Mouse (Mus musculus) G1E-ER4 (cell line): Measurements from ENCODE around the gene Thtpa. TPM values are rescaled to one million over a fixed set of nuclear protein-coding genes. Genes with fewer than 3 reads are reported as not detected.

Experiments used
- GATA1 ChIP-seq: IDR thresholded peaks from one replicate; pipeline ENCODE4 v1.8.0; 2012; ENCODE audit warnings: low read length, inconsistent platforms
- polyA plus RNA-seq: library from polyadenylated mRNA; stranded (reverse); fragments of >175 nt; gene quantifications from 2 replicates; pipeline ENCODE4 v1.2.3, GENCODE M21; 2012

The Thtpa gene
- polyA plus RNA-seq, 1 experiment, result 4.0 TPM

GRCm38 (mm10) chr14:55146829-55147401 is 52.3 kb downstream of the Thtpa start:
- no peak for TF ChIP-seq GATA1

- no peak for TF ChIP-seq GATA1
Measured at GRCm38 (mm10) chr14:55148363-55148915, 53.9 kb downstream of the Thtpa start.

Other genes with a start within 250 kb of the Thtpa start
- 1.5 and 1.6 TPM in 2 replicates for gene Homez, start 223.8 kb upstream of the Thtpa start, polyA plus RNA-seq
- 1.3 and 2.3 TPM in 2 replicates for gene Ppp1r3e, start 217.2 kb upstream of the Thtpa start, polyA plus RNA-seq
- gene Bcl2l2, start 211.4 kb upstream of the Thtpa start, polyA plus RNA-seq, result 41.2 and 42.5 TPM in 2 replicates
- gene Gm20521, start 211.3 kb upstream of the Thtpa start, polyA plus RNA-seq, result 5.5 and 10.3 TPM in 2 replicates
- gene Pabpn1, start 202.3 kb upstream of the Thtpa start, polyA plus RNA-seq, result 412 and 528 TPM in 2 replicates
- not detected in 2 replicates for gene Slc22a17, start 181.7 kb upstream of the Thtpa start, polyA plus RNA-seq
- 0.04 TPM in 1 of 2 replicates, not detected in the other for gene Efs, start 168.7 kb upstream of the Thtpa start, polyA plus RNA-seq
- gene Il25, start 162.1 kb upstream of the Thtpa start, polyA plus RNA-seq, result not detected in 2 replicates
- gene Cmtm5, start 158.5 kb upstream of the Thtpa start, polyA plus RNA-seq, result not detected in 2 replicates
- gene Myh6, start 127.9 kb upstream of the Thtpa start, polyA plus RNA-seq, result 0.01 TPM in 1 of 2 replicates, not detected in the other
- gene Gm17428, start 117.9 kb upstream of the Thtpa start, polyA plus RNA-seq, result not detected in 2 replicates
- 0.04 and 0.05 TPM in 2 replicates for gene Myh7, start 100.2 kb upstream of the Thtpa start, polyA plus RNA-seq
- 39.2 and 43.5 TPM in 2 replicates for gene Ngdn, start 79.3 kb upstream of the Thtpa start, polyA plus RNA-seq
- gene Zfhx2, start 2.5 kb upstream of the Thtpa start, polyA plus RNA-seq, result 1.9 and 2.3 TPM in 2 replicates
- gene Ap1g2, start 11.8 kb downstream of the Thtpa start, polyA plus RNA-seq, result 16.8 and 21.9 TPM in 2 replicates
- gene Jph4, start 22.2 kb downstream of the Thtpa start, polyA plus RNA-seq, result 0.02 TPM in 1 of 2 replicates, not detected in the other
- gene Dhrs2, start 127.2 kb downstream of the Thtpa start, polyA plus RNA-seq, result not detected in 2 replicates